ENCODE assay signal across 7 mouse cellular contexts in the genomic region with DNA sequence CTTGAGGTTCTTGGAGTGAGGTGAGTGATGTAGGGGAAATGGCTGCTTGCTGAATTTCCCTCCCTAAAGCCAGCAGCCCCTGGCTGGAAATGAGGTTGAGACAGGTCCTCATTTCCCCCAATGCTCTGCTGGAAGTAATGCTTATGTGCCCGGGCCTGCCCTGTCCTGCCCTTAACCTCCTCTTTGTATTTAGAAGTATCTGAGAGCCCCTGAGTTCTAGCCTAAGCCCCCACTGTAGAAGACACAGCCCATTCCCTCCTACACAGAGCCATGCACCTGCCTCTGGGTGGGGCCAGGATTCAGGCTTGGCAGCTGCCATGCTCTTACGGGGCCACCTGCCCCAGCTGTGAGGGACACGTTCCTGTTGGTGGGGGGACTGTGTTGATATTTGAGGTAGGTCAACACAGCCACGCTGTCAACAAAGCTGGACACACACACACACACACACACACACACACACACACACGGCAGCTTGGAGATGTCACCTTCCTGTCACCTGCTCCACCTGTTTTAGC. TPM values are rescaled to one million over a fixed set of nuclear protein-coding genes. Genes with fewer than 3 reads are reported as not detected.
DNase-seq lines count a peak whose midpoint lies in the region; ATAC-seq and TF ChIP-seq lines count a peak whose summit lies in the region.

No protein-coding gene starts in this region.

- WGBS in lung, embryonic 14.5 days, result 43% methylated on average over 5 of the region's 5 CpGs
- 66% methylated on average over 5 of the region's 5 CpGs for WGBS in limb, embryonic 13.5 days

- H3K27ac ChIP-seq in lung, embryonic 14.5 days (ENCODE audit: low read depth), result no peak overlapping the region
- peak overlapping the region; percentile 25 for H3K27ac ChIP-seq in brown adipose tissue, adult 24 weeks (replicated peaks; ENCODE audit: low read depth, low read length)
- no peak overlapping the region for H3K27ac ChIP-seq in limb, embryonic 13.5 days

- H3K9me3 ChIP-seq in lung, embryonic 14.5 days (ENCODE audit: low read depth, low read length), result no peaks in the 10 kb centered on the region
- no peaks in the 10 kb centered on the region for H3K9me3 ChIP-seq in limb, embryonic 13.5 days

- peak overlapping the region; percentile 0 for H3K4me3 ChIP-seq in lung, embryonic 14.5 days (ENCODE audit: low read depth, low read length)
- peak overlapping the region; percentile 41 for H3K4me3 ChIP-seq in brown adipose tissue, adult 24 weeks (ENCODE audit: insufficient read depth, low read depth, low read length)
- H3K4me3 ChIP-seq in limb, embryonic 13.5 days, result no peak overlapping the region

- ATAC-seq in lung, embryonic 14.5 days (ENCODE audit: insufficient read depth), result no peak
- ATAC-seq in limb, embryonic 13.5 days (ENCODE audit: low FRiP score, low read depth), result no peak

- H3K4me2 ChIP-seq in lung, embryonic 14.5 days, result peak overlapping the region; percentile 7
- H3K4me2 ChIP-seq in limb, embryonic 13.5 days (replicated peaks), result peak overlapping the region; percentile 0; the same call in 1 of the 2 replicates

- H3K36me3 ChIP-seq in lung, embryonic 14.5 days (ENCODE audit: insufficient read depth), result no peaks in the 10 kb centered on the region
- no peaks in the 10 kb centered on the region for H3K36me3 ChIP-seq in limb, embryonic 13.5 days

- H3K9ac ChIP-seq in lung, embryonic 14.5 days, result no peak overlapping the region
- H3K9ac ChIP-seq in limb, embryonic 13.5 days, result no peak overlapping the region

- H3K27me3 ChIP-seq in lung, embryonic 14.5 days (ENCODE audit: insufficient read depth, low read length), result no peaks in the 10 kb centered on the region; the same call in 1 of the 2 replicates
- H3K27me3 ChIP-seq in limb, embryonic 13.5 days, result no peaks in the 10 kb centered on the region

- no peaks in the 10 kb centered on the region for H3K4me1 ChIP-seq in lung, embryonic 14.5 days (ENCODE audit: insufficient read depth)
- H3K4me1 ChIP-seq in brown adipose tissue, adult 24 weeks (ENCODE audit: control insufficient read depth, insufficient read depth, insufficient read length, low read length), result peaks cover 62% of the 10 kb centered on the region
- H3K4me1 ChIP-seq in limb, embryonic 13.5 days, result peaks cover 21% of the 10 kb centered on the region

- DNase-seq in lung, embryonic 14.5 days, result no peak
- no peak for DNase-seq in lung, postnatal 36 days
- DNase-seq in thymus, postnatal 0 days (ENCODE audit: low spot score), result peak; percentile 74
- no peak for DNase-seq in adrenal gland, postnatal 25 days
- DNase-seq in left cerebral cortex, postnatal 4 days, result no peak

- no peak for TF ChIP-seq CTCF in lung, embryonic 14.5 days (IDR thresholded peaks at IDR 0.05; ENCODE audit: low read depth)

- intact Hi-C loops in left cerebral cortex, postnatal 4 days (cut with DNase I), result no loop called here

RNA-seq across cellular contexts. Expression of a gene that starts 0.6 kb away (rescaled TPM):
- polyA plus RNA-seq in lung, embryonic 14.5 days (2014; fragmentation: Nextera tagmentation; extraction: Ambion mirVana), result 4.7 and 5.7 TPM in 2 replicates
- 10.1 and 22.7 TPM in 2 replicates for polyA plus RNA-seq in brown adipose tissue, adult 24 weeks (2012; ENCODE audit: insufficient read depth, insufficient read length, missing spikeins)
- polyA plus RNA-seq in limb, embryonic 13.5 days (2015; fragmentation: Nextera tagmentation; extraction: Ambion mirVana), result 4.3 and 4.8 TPM in 2 replicates
- 15.2 and 16.7 TPM in 2 replicates for polyA plus RNA-seq in thymus, postnatal 0 days (2015; fragmentation: Nextera tagmentation; extraction: Ambion mirVana)
- total RNA-seq in adrenal gland, postnatal 25 days (2021), result 12.2 and 14.1 TPM in 2 replicates
- total RNA-seq in left cerebral cortex, postnatal 4 days (2021), result 10 to 100 TPM; 20.7 to 20.8 TPM
